Mouse (Mus musculus): Measurements from ENCODE around the gene Cox17. TPM values are rescaled to one million over a fixed set of nuclear protein-coding genes. Genes with fewer than 3 reads are reported as not detected.

Cox17 gene
- polyA plus RNA-seq, 1 experiment from 2014 or later, result 124 TPM

GRCm38 (mm10) chr16:38372876-38373275 is 26.1 kb downstream of the Cox17 start:
- Histone ChIP-seq H3K9me3 (replicated peaks) (no peaks in the 10 kb centered on the region), H3K4me1 (peaks cover 21% of the 10 kb centered on the region), H3K4me3 (replicated peaks) (no peak overlapping the region), H3K9ac (no peak overlapping the region), H3K27ac (replicated peaks) (no peak overlapping the region), H3K4me2 (replicated peaks) (no peak overlapping the region), H3K36me3 (no peaks in the 10 kb centered on the region), H3K27me3 (no peaks in the 10 kb centered on the region)
- ATAC-seq (ENCODE audit: insufficient number of reproducible peaks, low FRiP score, low TSS enrichment, low read depth), result no peak
- WGBS, result 83% methylated on average over 4 of the region's 4 CpGs

GRCm38 (mm10) chr16:38373439-38373838 is 26.6 kb downstream of the Cox17 start:
- Histone ChIP-seq H3K9ac (no peak overlapping the region), H3K36me3 (no peaks in the 10 kb centered on the region), H3K9me3 (replicated peaks) (no peaks in the 10 kb centered on the region), H3K27ac (replicated peaks) (no peak overlapping the region), H3K4me2 (replicated peaks) (no peak overlapping the region), H3K27me3 (no peaks in the 10 kb centered on the region), H3K4me3 (replicated peaks) (no peak overlapping the region), H3K4me1 (peaks cover 21% of the 10 kb centered on the region)
- no peak for ATAC-seq (ENCODE audit: insufficient number of reproducible peaks, low FRiP score, low TSS enrichment, low read depth)
- WGBS, result 80% methylated on average over 10 of the region's 10 CpGs

GRCm38 (mm10) chr16:38373941-38374340 is 27.1 kb downstream of the Cox17 start:
- Histone ChIP-seq H3K9me3 (replicated peaks) (no peaks in the 10 kb centered on the region), H3K27me3 (no peaks in the 10 kb centered on the region), H3K27ac (replicated peaks) (no peak overlapping the region), H3K4me2 (replicated peaks) (no peak overlapping the region), H3K4me3 (replicated peaks) (no peak overlapping the region), H3K36me3 (no peaks in the 10 kb centered on the region), H3K4me1 (peaks cover 21% of the 10 kb centered on the region), H3K9ac (no peak overlapping the region)
- 80% methylated on average over 16 of the region's 16 CpGs for WGBS
- ATAC-seq (ENCODE audit: insufficient number of reproducible peaks, low FRiP score, low TSS enrichment, low read depth), result no peak

- no peak overlapping the region; the same call in 1 of the 2 replicates for H3K27ac ChIP-seq (replicated peaks)
- H3K9ac ChIP-seq, result no peak overlapping the region
- H3K4me3 ChIP-seq (replicated peaks), result no peak overlapping the region
- 65% methylated on average over 10 of the region's 10 CpGs for WGBS
- peaks cover 21% of the 10 kb centered on the region for H3K4me1 ChIP-seq
- H3K36me3 ChIP-seq, result no peaks in the 10 kb centered on the region
- H3K9me3 ChIP-seq (replicated peaks), result no peaks in the 10 kb centered on the region
- H3K27me3 ChIP-seq, result no peaks in the 10 kb centered on the region
- ATAC-seq (ENCODE audit: insufficient number of reproducible peaks, low FRiP score, low TSS enrichment, low read depth), result no peak
- no peak overlapping the region for H3K4me2 ChIP-seq (replicated peaks)
Measured at GRCm38 (mm10) chr16:38374379-38375140, 27.8 kb downstream of the Cox17 start.

- H3K9me3 ChIP-seq (replicated peaks), result no peaks in the 10 kb centered on the region
- H3K36me3 ChIP-seq, result no peaks in the 10 kb centered on the region
- H3K4me1 ChIP-seq, result peaks cover 21% of the 10 kb centered on the region
- H3K27me3 ChIP-seq, result no peaks in the 10 kb centered on the region
- no peak for ATAC-seq (ENCODE audit: insufficient number of reproducible peaks, low FRiP score, low TSS enrichment, low read depth)
- H3K27ac ChIP-seq (replicated peaks), result no peak overlapping the region
- no peak overlapping the region for H3K9ac ChIP-seq
- H3K4me3 ChIP-seq (replicated peaks), result no peak overlapping the region
- no peak overlapping the region for H3K4me2 ChIP-seq (replicated peaks)
- 81% methylated on average over 7 of the region's 7 CpGs for WGBS
Measured at GRCm38 (mm10) chr16:38375182-38375581, 28.4 kb downstream of the Cox17 start.

- Histone ChIP-seq H3K9me3 (replicated peaks) (no peaks in the 10 kb centered on the region), H3K27me3 (no peaks in the 10 kb centered on the region), H3K36me3 (no peaks in the 10 kb centered on the region), H3K4me2 (replicated peaks) (peak overlapping the region; percentile 40), H3K4me1 (peaks cover 21% of the 10 kb centered on the region), H3K4me3 (replicated peaks) (peak overlapping the region; percentile 28), H3K27ac (replicated peaks) (peak overlapping the region; percentile 78), H3K9ac (no peak overlapping the region)
- 15% methylated on average over 17 of the region's 17 CpGs for WGBS
- peak; percentile 81 for ATAC-seq (ENCODE audit: insufficient number of reproducible peaks, low FRiP score, low TSS enrichment, low read depth)
Measured at GRCm38 (mm10) chr16:38376163-38376840, 29.5 kb downstream of the Cox17 start.

- Histone ChIP-seq H3K9me3 (replicated peaks) (no peaks in the 10 kb centered on the region), H3K9ac (no peak overlapping the region), H3K27me3 (no peaks in the 10 kb centered on the region), H3K4me2 (replicated peaks) (peak overlapping the region; percentile 40), H3K27ac (replicated peaks) (peak overlapping the region; percentile 78), H3K4me1 (peaks cover 21% of the 10 kb centered on the region), H3K36me3 (no peaks in the 10 kb centered on the region), H3K4me3 (replicated peaks) (peak overlapping the region; percentile 28)
- 43% methylated on average over 8 of the region's 8 CpGs for WGBS
- no peak for ATAC-seq (ENCODE audit: insufficient number of reproducible peaks, low FRiP score, low TSS enrichment, low read depth)
Measured at GRCm38 (mm10) chr16:38376841-38377249, 30.1 kb downstream of the Cox17 start.

- 79% methylated on average over 6 of the region's 6 CpGs for WGBS
- H3K36me3 ChIP-seq, result no peaks in the 10 kb centered on the region
Measured at GRCm38 (mm10) chr16:38377546-38377945, 30.8 kb downstream of the Cox17 start.

DNA sequence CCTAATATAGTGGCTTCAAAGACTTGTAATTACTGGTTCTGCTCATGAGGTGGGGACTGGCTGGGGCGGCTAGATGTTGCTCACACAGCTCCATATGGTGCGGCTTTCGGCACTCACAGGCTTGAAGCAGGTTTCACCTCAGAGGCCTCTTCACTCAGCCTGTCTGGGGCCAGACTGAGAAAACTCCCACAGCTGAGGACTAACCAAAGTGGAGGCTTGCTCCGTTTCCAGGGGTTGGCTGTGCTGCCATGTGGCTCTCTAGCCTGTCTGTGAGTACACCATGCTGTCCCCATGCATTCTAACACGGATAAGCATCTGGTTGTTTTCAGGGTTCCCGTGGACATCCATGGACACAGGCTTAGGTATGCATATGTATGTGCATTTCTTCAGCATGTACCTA is 31.8 kb downstream of the Cox17 start:
- H3K27ac ChIP-seq (replicated peaks), result no peak overlapping the region
- H3K4me2 ChIP-seq (replicated peaks), result no peak overlapping the region
- no peak for ATAC-seq (ENCODE audit: insufficient number of reproducible peaks, low FRiP score, low TSS enrichment, low read depth)
- no peak overlapping the region for H3K4me3 ChIP-seq (replicated peaks)
- whole genome bisulfite sequencing, result 58% methylated on average over 6 of the region's 6 CpGs
- H3K4me1 ChIP-seq, result peaks cover 21% of the 10 kb centered on the region
- no peaks in the 10 kb centered on the region for H3K27me3 ChIP-seq
- H3K36me3 ChIP-seq, result no peaks in the 10 kb centered on the region
- H3K9ac ChIP-seq, result no peak overlapping the region
- H3K9me3 ChIP-seq (replicated peaks), result no peaks in the 10 kb centered on the region

More at GRCm38 (mm10) chr16:38377546-38377945, 30.8 kb downstream of the Cox17 start:
- H3K4me3 ChIP-seq (replicated peaks), result no peak overlapping the region
- H3K27me3 ChIP-seq, result no peaks in the 10 kb centered on the region
- no peak for ATAC-seq (ENCODE audit: insufficient number of reproducible peaks, low FRiP score, low TSS enrichment, low read depth)
- H3K9ac ChIP-seq, result no peak overlapping the region
- no peak overlapping the region for H3K27ac ChIP-seq (replicated peaks)
- no peaks in the 10 kb centered on the region for H3K9me3 ChIP-seq (replicated peaks)
- peaks cover 21% of the 10 kb centered on the region for H3K4me1 ChIP-seq
- H3K4me2 ChIP-seq (replicated peaks), result no peak overlapping the region

DNA sequence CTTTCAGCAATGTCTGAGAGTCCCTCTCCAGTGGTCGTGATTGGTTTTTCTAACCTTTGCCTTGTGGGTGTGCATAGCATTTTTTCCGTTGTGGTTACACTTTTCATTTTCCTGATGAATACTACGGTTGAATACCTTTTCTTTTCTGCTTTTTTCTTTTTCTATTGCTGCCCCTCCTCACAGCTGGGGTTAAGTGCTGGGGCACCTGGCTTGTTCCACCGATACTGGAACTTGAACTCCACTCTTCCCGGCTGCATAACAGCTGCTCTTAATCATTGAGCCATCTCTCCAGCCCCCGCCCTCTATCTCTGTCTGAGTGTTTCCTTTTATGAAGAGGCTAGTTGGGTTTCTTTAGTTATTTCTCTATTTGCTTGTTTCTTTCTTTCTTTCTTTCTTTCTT is 32.3 kb downstream of the Cox17 start:
- Histone ChIP-seq H3K9me3 (replicated peaks) (no peaks in the 10 kb centered on the region), H3K36me3 (no peaks in the 10 kb centered on the region), H3K27ac (replicated peaks) (no peak overlapping the region), H3K9ac (no peak overlapping the region), H3K4me2 (replicated peaks) (no peak overlapping the region), H3K4me1 (peaks cover 21% of the 10 kb centered on the region), H3K27me3 (no peaks in the 10 kb centered on the region), H3K4me3 (replicated peaks) (no peak overlapping the region)
- ATAC-seq (ENCODE audit: insufficient number of reproducible peaks, low FRiP score, low TSS enrichment, low read depth), result no peak
- 25% methylated on average over 6 of the region's 6 CpGs for WGBS

GRCm38 (mm10) chr16:38379493-38379892 is 32.7 kb downstream of the Cox17 start:
- Histone ChIP-seq H3K27ac (replicated peaks) (no peak overlapping the region), H3K4me2 (replicated peaks) (no peak overlapping the region), H3K4me1 (peaks cover 21% of the 10 kb centered on the region), H3K4me3 (replicated peaks) (no peak overlapping the region), H3K9ac (no peak overlapping the region), H3K9me3 (replicated peaks) (no peaks in the 10 kb centered on the region), H3K27me3 (no peaks in the 10 kb centered on the region), H3K36me3 (no peaks in the 10 kb centered on the region)
- WGBS, result 46% methylated on average over 3 of the region's 3 CpGs
- ATAC-seq (ENCODE audit: insufficient number of reproducible peaks, low FRiP score, low TSS enrichment, low read depth), result no peak
